Mouse (Mus musculus): ENCODE results near the gene Krt1.

DNA sequence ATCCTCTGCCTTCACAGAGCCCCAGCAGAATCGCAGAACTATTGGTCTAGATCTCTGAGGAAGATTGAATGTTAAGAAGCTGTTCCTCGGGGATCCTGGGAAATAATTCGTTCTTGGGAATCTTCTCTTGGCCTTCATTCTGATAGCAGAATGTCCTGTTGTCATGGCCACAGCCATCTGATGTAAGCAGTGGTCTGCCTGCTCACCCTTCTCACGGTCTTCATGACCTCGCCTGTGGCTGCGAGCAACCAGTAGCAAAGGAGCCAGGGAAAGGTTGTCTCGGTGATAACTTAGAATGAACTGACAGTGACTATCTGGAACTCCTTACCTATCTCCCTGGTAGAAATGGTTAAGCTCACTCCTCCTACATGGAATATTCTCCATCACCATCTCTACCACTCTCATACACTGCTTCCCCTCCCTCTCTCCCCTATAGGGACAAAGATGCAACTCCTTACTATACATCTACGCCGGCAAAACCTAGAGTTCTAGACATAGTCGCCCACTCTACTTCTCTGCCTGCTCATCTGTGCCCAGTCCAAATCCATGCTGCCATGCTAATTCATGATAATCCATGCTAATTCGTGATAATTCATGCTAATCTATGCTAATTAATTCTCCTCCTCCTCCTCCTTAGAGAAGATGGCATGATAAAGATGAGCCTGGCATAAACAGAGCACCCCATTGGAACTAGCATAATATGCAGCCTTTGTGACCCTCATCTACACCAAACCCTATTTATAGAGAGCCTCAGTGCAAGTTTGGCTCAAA is 47.4 kb downstream of the Krt1 start:
- TF ChIP-seq GATA1 (IDR thresholded peaks at IDR 0.05; ENCODE audit: borderline replicate concordance, low read length) (no peak), FLI1 (IDR thresholded peaks at IDR 0.05; ENCODE audit: low read length) (no peak)

Data from megakaryocyte, embryonic 14.5 days (primary cell).